Mouse (Mus musculus) lung, embryonic 16.5 days (tissue): ENCODE results near the gene Tedc2. TPM values are rescaled to one million over a fixed set of nuclear protein-coding genes. Genes with fewer than 3 reads are reported as not detected.

Source experiments
- ATAC-seq: fragments of 200-750 bp; cut with Nextera tagmentation; 2 replicates; pipeline ENCODE4 v1.8.0; 2017; ENCODE audit warnings: low read depth, mild to moderate bottlenecking, moderate library complexity
- H3K27ac ChIP-seq: fragments of 300-500 bp; sonication (generic); 2 replicates; pipeline ENCODE4 v1.5.1; 2014; ENCODE audit warnings: mild to moderate bottlenecking, control low read depth, low read length
- H3K27me3 ChIP-seq: fragments of 300-500 bp; sonication (generic); 2 replicates; pipeline ENCODE4 v1.6.1; 2014; ENCODE audit warnings: low read depth, low read length, mixed read lengths; ENCODE audit not compliant: control insufficient read depth, insufficient read depth
- H3K36me3 ChIP-seq: fragments of 300-500 bp; sonication (generic); 2 replicates; pipeline ENCODE4 v1.6.1; 2014; ENCODE audit warnings: low read length; ENCODE audit not compliant: control insufficient read depth, insufficient read depth
- H3K4me1 ChIP-seq: fragments of 300-500 bp; sonication (generic); replicated peaks from 2 replicates; pipeline ENCODE4 v1.6.1; 2014; ENCODE audit warnings: low read length, mixed read lengths; ENCODE audit not compliant: control insufficient read depth, insufficient read depth
- H3K4me2 ChIP-seq: fragments of 300-500 bp; sonication (generic); 2 replicates; pipeline ENCODE4 v1.6.1; 2014; ENCODE audit warnings: low read depth, low read length, control low read depth
- H3K4me3 ChIP-seq: fragments of 300-500 bp; sonication (generic); 2 replicates; pipeline ENCODE4 v1.5.1; 2014; ENCODE audit warnings: mild to moderate bottlenecking, low read length, control low read depth
- H3K9ac ChIP-seq: fragments of 300-500 bp; sonication (generic); 2 replicates; pipeline ENCODE4 v1.6.1; 2014; ENCODE audit warnings: low read length, control low read depth
- H3K9me3 ChIP-seq: fragments of 300-500 bp; sonication (generic); 2 replicates; pipeline ENCODE4 v1.6.1; 2016; ENCODE audit warnings: low read length; ENCODE audit not compliant: control insufficient read depth
- WGBS: fragments of 180-500 bp; shearing (Covaris S2); extraction: QIAGEN DNeasy Blood & Tissue Kit; methylation state at CpG from one replicate; pipeline ENCODE4 v1.1.7; 2014; 5-methylcytosine and 5-hydroxymethylcytosine counted together
- polyA plus RNA-seq: library from polyadenylated mRNA; unstranded; fragments of >200 nt; fragmentation: Nextera tagmentation; extraction: Ambion mirVana; gene quantifications from 2 replicates; pipeline ENCODE4 v1.2.1, GENCODE M21; 2015

The Tedc2 gene
- 11.3 and 13.0 TPM in 2 replicates for polyA plus RNA-seq

DNA sequence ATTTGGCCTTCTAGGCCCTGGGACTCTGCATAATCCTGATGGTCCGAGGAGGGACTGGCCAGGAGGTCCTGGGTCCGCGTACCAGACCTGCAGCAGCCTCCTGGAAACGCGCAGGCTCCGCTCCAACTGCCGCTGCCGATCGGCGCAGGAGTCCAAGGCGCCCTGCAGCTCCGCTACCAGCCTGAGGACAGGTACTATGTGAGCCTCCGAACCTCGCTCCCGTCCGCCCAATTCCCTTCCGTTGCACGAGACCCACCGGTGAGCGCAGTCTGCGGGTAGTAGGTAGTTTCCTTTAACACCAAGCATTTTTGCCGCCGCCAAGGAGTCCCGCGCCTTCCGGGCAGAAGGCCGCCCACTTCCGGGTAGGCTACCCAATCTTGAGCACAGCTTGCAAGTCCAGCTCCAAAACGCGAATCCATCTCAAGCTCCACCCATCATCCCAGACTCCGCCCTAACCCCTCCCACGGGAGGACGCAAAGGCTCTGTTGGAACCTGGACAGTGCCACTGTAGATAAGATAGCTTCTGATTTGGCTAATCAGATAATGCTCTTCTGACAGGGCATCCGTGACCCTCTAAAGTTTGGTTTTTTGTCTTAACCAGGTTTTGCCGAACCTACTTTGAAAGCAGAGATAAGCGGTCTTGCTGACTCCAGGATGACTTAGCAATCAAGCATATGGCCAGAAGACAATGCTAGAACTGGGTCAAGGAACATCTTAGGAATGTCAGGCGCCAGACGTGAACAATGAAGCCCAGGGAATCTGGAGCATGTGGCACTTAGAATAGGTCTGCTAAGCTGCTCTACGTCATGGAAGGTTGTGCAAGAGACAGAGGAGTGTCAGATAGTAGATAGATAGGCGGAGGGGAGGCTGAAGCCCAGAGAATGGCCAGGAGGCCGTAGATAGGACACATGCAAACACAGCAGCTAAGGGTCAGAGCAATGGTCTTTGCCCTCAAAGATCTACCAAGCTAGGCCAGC is at the start of gene Tedc2:
TSS of gene Tedc2 (minus strand) at position 417 of the 977 bp plus-strand sequence.
- no peaks in the 10 kb centered on the region for H3K27me3 ChIP-seq
- peak within 1 kb of the TSS; percentile 79 for H3K4me2 ChIP-seq
- H3K4me1 ChIP-seq: peaks cover 14% of the 10 kb centered on the region
- peak; percentile 96 for ATAC-seq
- peak within 1 kb of the TSS; percentile 67 for H3K4me3 ChIP-seq
- peaks cover 38% of the 10 kb centered on the region for H3K36me3 ChIP-seq
- H3K9ac ChIP-seq: peak within 1 kb of the TSS; percentile 80
- H3K27ac ChIP-seq: peak within 1 kb of the TSS; percentile 62
- no peaks in the 10 kb centered on the region for H3K9me3 ChIP-seq
- WGBS: 3% methylated on average over 41 of the region's 41 CpGs

GRCm38 (mm10) chr17:24267133-24267532 is 46.5 kb upstream of the Tedc2 start:
- H3K4me2 ChIP-seq: no peak overlapping the region
- no peaks in the 10 kb centered on the region; the same call in 1 of the 2 replicates for H3K9me3 ChIP-seq
- ATAC-seq: no peak
- H3K36me3 ChIP-seq: no peaks in the 10 kb centered on the region
- no peaks in the 10 kb centered on the region for H3K27me3 ChIP-seq
- no peak overlapping the region for H3K9ac ChIP-seq
- H3K27ac ChIP-seq: no peak overlapping the region
- WGBS: 93% methylated on average over 1 of the region's 1 CpGs
- no peaks in the 10 kb centered on the region for H3K4me1 ChIP-seq
- no peak overlapping the region for H3K4me3 ChIP-seq

GRCm38 (mm10) chr17:24264766-24265165 is 44.1 kb upstream of the Tedc2 start:
- H3K9ac ChIP-seq: no peak overlapping the region
- no peaks in the 10 kb centered on the region for H3K4me1 ChIP-seq
- no peak overlapping the region for H3K4me3 ChIP-seq
- no peaks in the 10 kb centered on the region for H3K36me3 ChIP-seq
- 79% methylated on average over 2 of the region's 2 CpGs for WGBS
- ATAC-seq: no peak
- no peaks in the 10 kb centered on the region; the same call in 1 of the 2 replicates for H3K9me3 ChIP-seq
- no peak overlapping the region for H3K27ac ChIP-seq
- no peaks in the 10 kb centered on the region for H3K27me3 ChIP-seq
- H3K4me2 ChIP-seq: no peak overlapping the region

- Histone ChIP-seq H3K36me3 (no peaks in the 10 kb centered on the region), H3K27ac (no peak overlapping the region), H3K9ac (no peak overlapping the region), H3K4me3 (no peak overlapping the region), H3K4me1 (no peaks in the 10 kb centered on the region), H3K4me2 (no peak overlapping the region), H3K9me3 (no peaks in the 10 kb centered on the region; the same call in 1 of the 2 replicates), H3K27me3 (no peaks in the 10 kb centered on the region)
- 59% methylated on average over 4 of the region's 4 CpGs for WGBS
- no peak for ATAC-seq
These were observed 39.9 kb upstream of the Tedc2 start for GRCm38 (mm10) chr17:24260516-24260915.

- H3K9me3 ChIP-seq: no peaks in the 10 kb centered on the region; the same call in 1 of the 2 replicates
- no peak overlapping the region for H3K4me2 ChIP-seq
- H3K36me3 ChIP-seq: no peaks in the 10 kb centered on the region
- no peak overlapping the region for H3K27ac ChIP-seq
- no peaks in the 10 kb centered on the region for H3K27me3 ChIP-seq
- WGBS: 61% methylated on average over 5 of the region's 5 CpGs
- ATAC-seq: no peak
- H3K4me3 ChIP-seq: no peak overlapping the region
- H3K9ac ChIP-seq: no peak overlapping the region
- H3K4me1 ChIP-seq: no peaks in the 10 kb centered on the region
These were observed 39.1 kb upstream of the Tedc2 start for GRCm38 (mm10) chr17:24259702-24260101.

DNA sequence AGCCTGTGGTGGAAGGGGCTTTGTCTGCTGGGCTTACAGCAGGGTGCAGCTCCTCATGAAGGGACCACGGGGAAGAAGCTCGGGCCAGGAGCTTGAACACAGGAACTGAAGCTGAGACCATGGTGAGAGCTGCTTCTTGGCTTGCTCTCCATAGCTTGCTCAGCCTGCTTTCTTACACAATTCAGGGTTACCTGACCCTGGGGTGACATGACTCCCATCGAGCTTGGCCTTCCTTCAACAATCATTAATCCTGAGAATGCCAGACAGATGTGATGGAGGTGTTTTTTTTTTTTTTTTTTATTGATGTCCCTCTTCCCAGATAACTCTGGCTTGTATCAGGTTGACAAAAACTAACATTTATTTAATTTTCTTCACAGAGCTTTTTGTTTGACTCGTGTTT is 38.3 kb upstream of the Tedc2 start:
- no peak overlapping the region for H3K4me3 ChIP-seq
- no peak for ATAC-seq
- no peak overlapping the region for H3K9ac ChIP-seq
- H3K9me3 ChIP-seq: no peaks in the 10 kb centered on the region; the same call in 1 of the 2 replicates
- no peaks in the 10 kb centered on the region for H3K4me1 ChIP-seq
- no peaks in the 10 kb centered on the region for H3K36me3 ChIP-seq
- H3K27ac ChIP-seq: no peak overlapping the region
- H3K4me2 ChIP-seq: no peak overlapping the region
- 53% methylated on average over 4 of the region's 4 CpGs for WGBS
- H3K27me3 ChIP-seq: no peaks in the 10 kb centered on the region

- H3K27me3 ChIP-seq: no peaks in the 10 kb centered on the region
- WGBS: 98% methylated on average over 2 of the region's 2 CpGs
- peaks cover 17% of the 10 kb centered on the region for H3K36me3 ChIP-seq
- H3K4me3 ChIP-seq: no peak overlapping the region
- 0 out of 2 replicates have a peak overlapping the region, but pooled peaks have one; percentile 72 for H3K4me2 ChIP-seq
- ATAC-seq: no peak
- no peak overlapping the region; the same call in 1 of the 2 replicates for H3K9ac ChIP-seq
- no peaks in the 10 kb centered on the region for H3K9me3 ChIP-seq
- H3K4me1 ChIP-seq: peaks cover 10% of the 10 kb centered on the region
- no peak overlapping the region for H3K27ac ChIP-seq
These were observed 31.7 kb upstream of the Tedc2 start for GRCm38 (mm10) chr17:24252329-24252728.

DNA sequence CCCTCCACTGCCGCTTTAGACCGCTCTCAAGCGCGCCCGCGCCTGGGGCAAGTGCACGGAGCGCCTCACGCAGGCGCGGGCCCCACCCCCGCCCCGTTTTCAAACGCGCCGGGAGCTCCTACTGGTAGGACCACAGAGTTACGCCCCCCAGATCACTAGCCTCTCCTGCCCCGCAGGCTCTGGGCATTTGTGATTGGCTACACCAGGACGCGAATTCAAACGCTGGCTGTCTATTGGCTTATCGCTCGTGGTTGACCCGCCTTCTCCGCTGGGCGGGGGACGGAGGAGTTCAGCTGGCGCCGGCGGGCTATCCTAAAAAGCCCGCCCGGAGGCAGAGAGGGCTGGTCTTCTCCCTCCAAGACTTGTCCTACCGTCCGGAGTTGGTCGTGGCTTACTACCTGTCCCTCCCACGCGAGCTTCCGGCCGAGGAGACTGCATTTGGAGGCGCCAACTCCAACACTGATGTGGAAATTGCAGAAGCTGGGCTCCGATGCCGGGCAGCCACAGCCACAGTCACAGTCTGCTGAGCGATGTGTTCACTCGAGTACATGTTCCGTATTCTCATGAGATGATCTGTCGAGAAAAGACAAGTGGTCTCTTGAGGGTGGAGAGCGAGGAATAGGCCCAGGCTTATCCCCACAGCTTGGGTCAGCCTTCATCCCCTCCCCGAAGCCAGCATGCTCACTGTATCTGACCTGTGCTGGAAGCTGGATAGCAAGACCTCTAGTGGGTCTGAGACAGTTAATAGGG is 30.8 kb upstream of the Tedc2 start, which contains the start of gene Ccnf:
TSS of gene Ccnf (minus strand) at position 165 of the 750 bp plus-strand sequence.
- peak within 1 kb of the TSS; percentile 77 for H3K27ac ChIP-seq
- peak within 1 kb of the TSS; percentile 66 for H3K4me3 ChIP-seq
- ATAC-seq: peak; percentile 100
- H3K27me3 ChIP-seq: no peaks in the 10 kb centered on the region
- WGBS: under 1% methylated on average over 38 of the region's 48 CpGs
- H3K9ac ChIP-seq: peak within 1 kb of the TSS; percentile 86
- H3K4me1 ChIP-seq: peaks cover 10% of the 10 kb centered on the region
- H3K36me3 ChIP-seq: peaks cover 23% of the 10 kb centered on the region
- no peaks in the 10 kb centered on the region for H3K9me3 ChIP-seq
- H3K4me2 ChIP-seq: peak within 1 kb of the TSS; percentile 72

DNA sequence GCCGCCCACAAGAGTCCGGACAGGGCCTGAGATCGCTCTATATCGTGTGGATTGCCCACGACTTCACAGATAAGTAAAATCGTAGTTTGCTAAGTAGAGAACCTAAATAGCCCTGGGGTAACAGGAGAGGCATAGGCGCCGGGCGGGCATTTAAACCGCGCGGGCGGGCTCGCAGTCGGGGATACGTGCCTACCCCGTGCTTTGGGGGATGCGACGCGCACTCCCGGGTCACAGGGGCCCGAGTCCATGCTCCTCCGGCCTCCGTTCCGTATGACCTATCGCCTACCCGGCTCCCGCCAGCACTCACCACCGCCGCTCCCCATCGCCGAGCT is 30.3 kb upstream of the Tedc2 start:
- H3K4me1 ChIP-seq: peaks cover 10% of the 10 kb centered on the region
- no peaks in the 10 kb centered on the region for H3K9me3 ChIP-seq
- under 1% methylated on average over 32 of the region's 32 CpGs for WGBS
- H3K36me3 ChIP-seq: peaks cover 27% of the 10 kb centered on the region
- no peaks in the 10 kb centered on the region for H3K27me3 ChIP-seq
- no peak for ATAC-seq
- peak overlapping the region; percentile 54 for H3K27ac ChIP-seq
- peak overlapping the region; percentile 76 for H3K9ac ChIP-seq
- H3K4me3 ChIP-seq: peak overlapping the region; percentile 66
- peak overlapping the region; percentile 69 for H3K4me2 ChIP-seq
